Mouse (Mus musculus) gastrocnemius, postnatal 4 days (tissue): ENCODE results near the gene Mcrip2. TPM values are rescaled to one million over a fixed set of nuclear protein-coding genes. Genes with fewer than 3 reads are reported as not detected.

Source experiments
- DNase-seq, 2 experiments: peaks; one replicate each; pipeline ENCODE4 v3.0.0; 2021 to 2022; ENCODE audit warnings: low spot score in 2 of 2, mixed read lengths in 2 of 2
- long read RNA-seq, 2 experiments: library from polyadenylated mRNA; stranded (forward); transcript quantifications; one replicate each; pipeline ENCODE4 v2.0.0; 2021
- total RNA-seq, 2 experiments: library from RNA; stranded (reverse); gene quantifications; 2 replicates each; pipeline ENCODE4 v1.2.3; 2021

Gene Mcrip2
- total RNA-seq: 10 to 100 TPM; 46.1 to 48.6 TPM
- long read RNA-seq, experiment 1, transcript Mcrip2-201 (5 exons, 842 nt): major isoform, 15 of 20 reads
- long read RNA-seq, experiment 1, partial matches to known transcripts: 4 of 20 reads
- long read RNA-seq, experiment 1, other reads (novel, unspliced or antisense): 1 of 20 reads
- long read RNA-seq, experiment 2, transcript Mcrip2-201 (5 exons, 842 nt): major isoform, 14 of 19 reads
- long read RNA-seq, experiment 2, partial matches to known transcripts: 4 of 19 reads
- long read RNA-seq, experiment 2, other reads (novel, unspliced or antisense): 1 of 19 reads

DNA sequence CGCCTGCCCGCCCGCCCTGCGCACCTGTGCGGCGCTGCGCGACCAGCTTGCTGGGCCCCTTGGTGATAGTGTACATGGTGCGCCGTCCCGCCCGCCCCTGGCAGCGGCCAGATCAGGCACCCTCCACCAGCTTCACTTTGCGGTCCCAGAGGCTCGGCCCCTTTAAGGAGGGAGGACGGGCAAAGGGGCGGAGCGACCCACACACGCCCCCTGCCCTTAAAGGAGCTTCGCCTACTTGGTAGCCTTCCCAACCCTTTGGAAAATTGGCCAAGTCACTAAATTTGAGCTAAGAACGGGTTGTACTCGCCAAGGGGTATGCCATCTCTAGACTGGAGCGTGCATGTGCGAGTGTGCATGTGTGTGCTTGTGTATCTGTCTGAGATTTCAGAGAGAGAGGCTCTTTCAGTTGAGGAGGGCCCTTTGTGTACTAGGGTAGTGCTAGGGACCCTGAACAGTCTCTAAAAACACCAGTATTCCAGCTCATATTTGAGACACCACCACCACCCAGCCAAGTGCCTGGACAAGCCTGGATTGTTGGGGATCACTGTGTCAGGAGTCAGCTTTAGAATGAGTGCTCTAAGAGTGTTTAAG lies at the start of gene Mcrip2:
Gene Mcrip2 (minus strand): TSS at position 164 of the 591 bp plus-strand sequence.
- peak in 1 of 2 experiments; percentile 72 for DNase-seq

DNA sequence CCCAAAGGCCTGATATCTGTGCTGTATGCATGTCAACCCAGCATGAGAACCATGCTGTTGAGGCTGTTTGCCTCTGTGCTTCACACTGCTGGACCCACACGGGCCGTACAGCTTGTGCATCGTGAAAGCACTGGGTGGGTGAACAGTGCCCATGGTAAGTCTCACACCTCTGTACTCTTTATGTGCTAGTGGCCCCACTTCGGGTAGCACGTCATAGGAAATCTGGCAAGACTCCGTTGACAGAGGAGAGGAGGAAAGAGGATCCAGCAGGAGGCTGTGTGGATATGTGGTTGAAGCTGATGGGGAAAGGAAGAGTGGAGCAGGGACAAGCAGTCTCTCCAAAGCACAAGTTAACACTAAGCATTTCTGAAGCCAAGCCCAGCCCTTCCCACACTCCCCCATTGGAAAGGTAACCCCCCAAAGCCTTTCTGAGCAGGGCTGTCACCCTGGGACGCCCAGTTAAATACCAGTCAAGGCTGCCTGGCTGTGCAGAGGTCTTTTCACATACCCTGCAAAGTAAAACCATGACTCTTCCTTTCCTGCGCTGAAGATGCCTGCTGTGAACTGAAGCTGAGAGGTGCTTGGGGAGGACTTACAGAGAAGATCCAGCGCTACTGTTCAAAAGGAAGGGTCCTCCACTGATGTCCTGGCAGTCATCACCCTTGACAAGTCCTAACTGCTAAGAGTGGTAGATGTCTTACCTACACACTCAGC lies 49.6 kb upstream of the Mcrip2 start:
- no peak for DNase-seq

DNA sequence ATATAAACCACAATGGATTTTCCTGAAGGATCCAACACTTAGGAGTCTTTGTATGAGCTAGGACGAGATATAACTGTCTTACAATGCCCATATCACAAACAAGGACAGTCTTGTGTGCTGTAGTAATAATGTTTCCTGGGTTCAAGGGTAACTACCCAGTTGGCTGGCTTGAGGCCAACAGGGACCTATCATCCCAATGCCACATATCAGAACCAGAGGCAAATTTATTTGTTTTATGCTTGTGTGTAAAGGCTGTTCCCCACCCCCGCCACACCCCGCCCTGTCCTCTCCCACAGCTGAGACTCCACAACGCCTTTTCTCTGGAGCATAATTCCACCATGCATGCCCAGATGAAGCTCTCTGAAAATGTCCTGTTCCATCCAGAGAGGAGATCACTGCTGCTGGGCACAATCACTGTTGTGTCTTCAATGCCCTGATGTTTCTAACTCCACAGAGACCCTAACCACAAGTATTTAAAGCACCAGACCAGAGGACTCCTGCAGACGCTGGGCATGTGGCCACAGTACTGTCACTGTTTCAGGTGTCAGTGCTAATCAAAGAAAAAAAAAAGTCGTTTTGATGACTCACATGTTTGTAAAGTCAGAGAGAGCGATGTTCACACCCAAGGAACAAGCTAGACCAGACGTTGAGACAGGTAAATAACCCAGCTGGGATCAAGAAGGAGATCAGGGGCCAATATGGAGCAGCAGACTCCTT lies 48.5 kb upstream of the Mcrip2 start:
- DNase-seq: no peak

DNA sequence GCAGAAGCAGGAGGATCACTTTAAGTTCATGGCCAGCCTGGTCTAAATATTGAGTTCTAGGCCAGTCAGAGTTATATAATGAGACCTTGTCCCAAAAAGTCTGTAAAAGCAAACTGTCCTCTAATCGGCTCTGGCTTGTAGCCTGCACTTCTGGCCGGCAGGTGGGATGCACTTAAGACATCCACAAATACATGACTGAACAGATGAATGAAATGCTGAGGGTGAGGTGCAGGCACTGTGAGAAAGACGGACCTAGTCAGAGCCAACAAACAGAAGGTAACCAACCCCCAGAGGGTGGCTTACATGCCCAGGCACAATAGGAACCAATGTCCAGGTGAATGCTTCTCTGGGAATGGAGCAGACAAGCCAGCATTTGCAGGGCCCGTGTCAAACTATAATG lies 45.7 kb upstream of the Mcrip2 start:
- DNase-seq: no peak

DNA sequence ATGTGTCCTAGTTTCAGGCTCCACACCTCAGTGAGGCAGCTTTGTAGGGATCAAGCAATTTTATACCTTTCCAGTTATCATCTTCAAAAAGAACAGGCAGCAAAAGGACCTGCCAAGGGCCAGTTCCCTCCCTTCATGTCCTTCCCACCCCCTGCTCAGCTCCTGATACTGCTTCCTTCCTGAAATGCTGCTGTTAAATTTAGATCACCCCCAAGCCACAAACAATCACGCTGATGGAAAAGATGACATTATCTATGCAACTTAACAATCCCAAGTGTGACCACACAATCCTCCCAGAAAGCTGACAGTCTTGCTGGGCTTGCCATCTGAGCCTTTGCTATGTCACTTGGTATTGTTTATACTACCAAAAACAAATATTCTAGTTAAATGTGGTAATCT lies 45.3 kb upstream of the Mcrip2 start:
- DNase-seq: no peak

DNA sequence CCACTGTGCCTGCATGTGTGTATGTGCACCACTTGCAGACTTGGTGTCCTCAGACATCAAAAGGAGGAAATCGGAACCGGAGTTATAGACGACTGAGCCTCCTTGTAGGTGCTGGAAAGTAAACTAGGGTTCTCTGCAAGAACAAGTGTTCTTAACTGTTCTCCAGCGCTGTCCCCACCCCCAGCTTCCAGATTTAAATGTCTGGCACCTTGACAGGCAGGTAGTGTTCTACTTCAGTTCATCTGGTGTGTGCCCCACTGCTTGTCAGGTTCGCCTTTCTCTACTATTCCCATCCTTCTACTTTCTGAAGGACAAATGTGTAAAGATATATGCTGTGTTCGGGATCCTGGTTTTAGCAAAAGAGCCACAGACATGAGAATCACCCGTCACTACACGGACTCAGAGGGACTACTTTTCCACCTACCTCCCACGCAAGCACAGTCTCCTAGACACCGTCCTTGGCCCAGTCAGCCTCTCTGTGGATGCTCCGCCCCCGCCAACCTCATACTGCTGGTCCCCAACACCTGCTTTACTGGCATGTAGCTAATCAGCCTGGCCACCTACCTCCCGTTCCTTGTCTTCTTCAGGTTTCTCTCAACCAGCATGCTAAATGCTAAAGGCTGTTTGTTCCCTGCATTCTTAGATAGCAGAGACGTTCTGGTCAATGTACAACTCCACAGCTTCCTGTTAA lies 44.8 kb upstream of the Mcrip2 start:
- DNase-seq: no peak

DNA sequence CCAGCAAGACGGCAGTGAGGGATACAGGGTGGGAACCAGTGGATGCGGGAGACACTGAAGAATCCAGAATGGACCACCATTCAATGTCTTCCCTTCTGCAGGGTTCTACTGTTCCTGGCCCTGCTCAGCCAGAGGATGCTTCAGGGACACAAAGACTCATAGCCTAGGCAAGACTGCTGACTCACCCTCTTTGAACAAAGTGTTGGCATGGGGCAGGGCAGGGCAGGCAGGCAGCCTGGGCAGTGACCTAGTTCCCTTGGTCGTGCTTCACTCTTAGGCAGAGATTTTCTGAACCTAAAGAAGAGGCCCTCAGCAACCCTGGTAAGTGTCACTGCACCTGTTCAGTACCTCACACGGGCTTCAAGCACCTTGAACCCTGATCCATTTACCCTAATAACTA lies 43.3 kb upstream of the Mcrip2 start:
- no peak for DNase-seq

DNA sequence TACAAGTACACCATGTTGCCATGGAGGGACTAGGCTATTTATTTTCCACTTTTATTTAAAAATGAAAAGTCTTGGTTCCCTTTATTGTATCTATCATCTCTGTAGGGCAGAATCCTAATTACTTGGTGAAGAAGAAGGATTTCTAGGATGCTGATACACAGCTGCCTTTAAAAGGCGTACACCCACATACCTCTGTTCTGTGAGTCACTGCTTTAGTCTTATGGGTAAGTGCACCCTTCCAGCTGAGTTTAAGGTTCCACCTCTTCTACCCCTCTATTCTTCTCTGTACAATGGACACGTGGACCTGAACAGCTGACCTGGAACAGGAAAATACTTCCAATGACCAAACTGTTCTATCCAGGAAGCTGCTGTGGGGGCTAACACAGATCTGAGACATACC lies 39.1 kb upstream of the Mcrip2 start:
- DNase-seq: no peak

DNA sequence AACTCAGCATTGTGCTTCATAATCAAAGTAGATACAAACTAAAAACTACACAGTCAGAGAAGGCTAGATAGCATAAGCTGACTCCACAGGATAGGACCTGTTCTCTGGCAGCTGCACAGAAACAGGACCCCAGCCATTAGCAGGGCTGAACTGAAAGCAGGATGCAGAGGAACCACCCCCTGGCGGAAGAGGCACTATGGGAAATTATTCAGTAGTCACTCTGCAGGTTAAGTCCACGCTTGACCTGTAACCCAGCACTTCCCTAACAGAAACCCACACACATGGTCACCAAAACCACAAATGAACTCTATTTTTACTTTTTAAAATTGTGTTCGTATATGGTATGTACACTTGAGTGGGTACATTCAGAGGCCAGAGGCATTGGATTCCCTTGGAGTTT lies 34.5 kb upstream of the Mcrip2 start:
- DNase-seq: no peak

DNA sequence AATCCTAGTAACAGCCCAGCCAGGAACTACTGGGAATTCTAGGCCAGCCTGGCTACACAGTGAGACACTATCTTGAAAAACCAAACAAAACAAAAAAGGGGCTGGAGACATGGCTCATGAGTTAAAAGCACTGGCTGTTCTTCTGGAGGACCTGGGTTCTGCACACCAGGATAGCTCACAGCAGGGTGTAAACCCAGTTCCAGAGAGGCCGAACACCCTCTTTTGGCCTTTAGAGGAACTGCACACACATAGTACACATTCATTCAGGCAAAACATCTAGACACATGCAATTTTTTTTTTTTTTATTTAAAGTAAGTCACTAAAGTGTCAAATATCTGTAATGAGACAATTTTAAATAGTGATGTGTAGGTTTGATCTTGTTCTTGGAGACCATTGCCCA lies 31.6 kb upstream of the Mcrip2 start:
- no peak for DNase-seq

DNA sequence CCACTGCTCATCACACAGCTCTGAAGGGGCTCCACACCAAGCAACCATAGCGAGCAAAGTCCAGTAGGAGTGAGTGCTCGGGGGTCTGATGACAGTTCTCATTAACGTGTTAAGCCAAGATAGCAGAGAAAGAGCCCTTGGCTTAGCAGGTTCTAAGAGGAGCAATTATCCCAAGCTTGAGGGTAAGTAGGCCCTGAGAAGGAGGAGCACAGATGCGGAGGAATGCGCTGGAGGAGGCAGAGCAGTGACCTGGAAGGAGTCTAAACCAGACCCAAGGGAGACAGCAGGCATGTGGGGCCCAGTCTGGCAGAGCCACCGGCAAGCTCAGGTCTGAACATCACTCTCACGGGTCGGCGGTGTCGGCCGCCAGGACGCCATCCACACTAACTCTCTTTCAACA lies 27.3 kb upstream of the Mcrip2 start:
- no peak for DNase-seq

DNA sequence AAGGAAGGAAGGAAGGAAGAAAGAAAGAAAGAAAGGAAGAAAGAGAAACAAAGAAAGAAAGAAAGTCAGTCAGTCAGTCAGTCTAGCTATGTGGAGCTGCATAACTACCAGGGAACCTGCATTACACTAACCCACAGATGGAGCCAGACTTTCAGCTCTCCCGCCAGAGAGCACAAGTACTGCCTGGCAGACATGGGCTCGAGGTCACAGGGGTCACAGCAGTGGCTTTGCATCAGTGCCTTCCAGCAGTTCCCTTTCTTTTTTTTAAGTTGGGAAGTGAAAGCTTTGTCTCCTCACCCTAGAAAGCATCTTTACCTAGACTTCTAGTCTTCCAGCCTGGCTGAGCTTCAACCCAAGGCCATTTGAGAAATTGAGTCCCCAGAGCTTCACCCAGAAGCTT lies 26.9 kb upstream of the Mcrip2 start:
- no peak for DNase-seq

DNA sequence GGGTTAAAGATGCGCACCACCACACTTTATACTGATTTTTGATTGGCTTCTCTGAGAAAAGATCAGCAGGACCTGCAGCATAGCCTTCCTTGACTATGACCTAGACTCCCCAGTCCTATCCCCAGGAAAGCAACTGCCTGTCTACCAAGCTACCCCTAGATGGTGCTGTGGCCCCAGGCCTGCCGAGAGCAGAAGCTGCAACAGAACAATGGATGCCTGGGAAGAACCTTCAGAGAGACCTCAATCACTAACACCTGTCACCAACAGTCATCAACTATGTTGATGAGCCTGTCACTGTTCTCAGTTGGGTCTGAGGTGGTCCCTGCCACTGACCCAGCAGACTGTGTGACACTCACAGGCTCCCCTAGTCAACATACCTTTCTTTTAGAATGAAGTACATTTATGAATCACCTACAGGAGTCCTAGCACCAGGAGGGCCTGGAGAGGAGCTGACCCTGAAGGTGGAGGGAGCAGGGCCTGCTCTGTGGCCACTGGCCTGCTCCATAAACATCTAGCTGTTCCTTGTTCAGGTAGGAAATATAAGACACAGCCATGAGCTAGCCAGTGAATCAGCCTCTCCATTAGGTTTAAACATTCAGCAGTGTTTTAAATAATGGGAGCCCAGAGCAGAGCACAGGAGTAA lies 25.5 kb upstream of the Mcrip2 start:
- peak in 1 of 2 experiments; percentile 63 for DNase-seq

DNA sequence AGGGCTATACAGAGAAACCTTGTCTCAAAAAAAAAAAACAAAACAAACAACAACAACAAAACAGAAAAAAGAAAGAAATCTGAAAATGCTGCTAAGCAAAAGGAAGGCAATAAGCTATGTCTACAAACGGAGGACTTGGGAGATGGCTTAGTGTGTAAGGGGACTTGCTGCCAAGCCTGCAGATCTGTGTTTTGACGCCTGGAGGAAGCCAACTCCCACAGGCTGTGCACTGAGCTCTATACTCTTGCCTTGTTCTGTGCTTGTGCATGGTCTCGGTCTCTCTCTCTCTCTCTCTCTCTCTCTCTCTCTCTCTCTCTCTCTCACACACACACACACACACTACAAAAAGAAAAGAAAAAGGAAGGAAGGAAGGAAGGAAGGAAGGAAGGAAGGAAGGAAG lies 20.3 kb upstream of the Mcrip2 start:
- no peak for DNase-seq

DNA sequence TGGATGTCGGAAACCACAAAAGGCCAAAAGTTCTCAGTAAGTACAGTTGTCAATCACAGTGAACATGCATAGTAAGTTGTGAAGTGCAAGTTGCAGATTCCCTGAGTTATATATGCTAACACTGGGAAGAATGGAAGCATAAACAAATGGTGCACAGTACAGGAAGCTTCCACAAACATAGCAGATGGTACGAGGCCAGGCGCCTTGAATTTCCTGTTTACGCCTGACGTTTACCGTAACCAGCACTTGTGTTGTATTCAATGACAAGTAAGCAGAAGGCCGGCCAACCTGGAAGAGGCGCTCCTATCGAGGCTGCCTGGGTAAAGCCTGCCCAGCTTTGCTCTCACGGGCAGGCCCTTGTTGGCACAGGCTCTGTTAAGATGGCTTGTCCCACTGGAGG lies 18.9 kb upstream of the Mcrip2 start:
- no peak for DNase-seq

DNA sequence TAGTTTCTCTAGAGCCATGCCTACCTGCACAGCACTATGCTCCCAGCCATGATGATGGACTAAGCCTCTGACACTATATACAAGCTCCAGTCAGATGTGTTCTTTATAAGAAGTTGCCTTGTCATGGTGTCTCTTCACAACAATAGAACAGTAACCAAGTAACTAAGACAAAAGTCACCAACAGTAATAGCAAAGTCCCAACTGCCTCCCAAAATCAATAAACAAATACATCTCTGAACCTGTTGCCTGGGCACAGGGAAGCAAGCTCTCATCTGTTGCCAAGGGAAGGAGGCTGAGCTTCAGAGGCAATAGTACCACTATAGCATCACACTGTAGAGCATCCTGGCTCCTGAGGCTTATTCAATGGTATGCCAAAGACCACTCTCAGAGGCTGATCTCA lies 18.2 kb upstream of the Mcrip2 start:
- DNase-seq: no peak

DNA sequence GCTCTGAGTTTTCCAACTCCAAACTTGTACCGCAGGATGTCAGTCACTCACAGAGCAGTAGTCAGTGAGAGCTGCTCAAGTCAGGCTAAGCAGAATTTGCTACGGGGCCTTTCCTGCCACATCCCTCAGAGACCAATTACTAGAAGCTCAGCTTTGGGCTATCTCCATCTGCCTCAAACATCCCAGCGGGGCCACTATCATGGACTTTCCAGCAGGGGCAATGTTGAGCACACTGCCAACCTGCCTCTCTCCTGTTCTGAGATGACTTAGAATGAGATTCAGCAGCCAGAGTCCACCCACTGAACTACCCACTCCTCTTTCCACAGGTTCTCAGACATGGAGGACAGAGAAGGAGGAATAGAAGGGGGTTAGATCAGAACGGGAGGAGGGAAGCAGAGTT lies 17.1 kb upstream of the Mcrip2 start:
- DNase-seq: no peak

DNA sequence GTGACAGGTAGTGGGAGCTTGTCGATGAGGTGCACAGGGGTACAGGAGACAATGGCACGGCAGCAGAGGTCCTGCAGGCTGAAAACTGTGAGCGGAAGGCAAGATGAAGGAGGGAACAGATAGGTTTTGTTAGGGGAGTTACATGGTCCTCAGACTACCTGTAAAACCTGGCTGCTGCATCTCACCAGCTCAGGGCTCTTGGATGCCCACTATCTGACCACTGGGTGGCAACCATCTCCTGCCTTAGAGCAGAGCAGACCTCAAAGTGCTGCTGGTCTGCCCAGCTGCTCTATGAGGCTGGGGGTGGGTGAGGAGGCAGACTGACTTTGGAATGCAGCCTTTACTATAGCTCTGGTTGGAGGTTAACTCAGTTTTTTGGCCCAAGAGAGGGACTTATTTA lies 15.3 kb upstream of the Mcrip2 start:
- DNase-seq: no peak

DNA sequence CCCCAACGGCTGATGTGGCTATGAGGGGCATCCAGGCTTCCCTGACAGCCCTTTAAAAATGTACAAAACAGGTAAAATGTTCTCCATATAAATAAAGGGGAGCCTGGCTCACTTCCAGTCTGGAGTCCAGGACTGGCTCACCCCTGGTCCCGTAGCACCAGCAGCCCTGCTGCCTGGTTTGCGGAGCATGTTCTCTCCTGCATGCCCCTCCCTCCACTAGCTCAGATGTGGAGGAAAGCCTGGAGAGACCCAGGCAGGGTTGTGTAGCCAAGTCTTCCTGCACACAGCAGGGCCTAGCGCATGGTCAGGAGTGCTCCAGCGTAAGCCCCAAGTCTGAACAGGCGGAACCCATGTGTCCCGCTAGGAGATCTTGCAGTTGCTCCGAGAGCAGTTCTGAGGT lies 14.7 kb upstream of the Mcrip2 start:
- no peak for DNase-seq

DNA sequence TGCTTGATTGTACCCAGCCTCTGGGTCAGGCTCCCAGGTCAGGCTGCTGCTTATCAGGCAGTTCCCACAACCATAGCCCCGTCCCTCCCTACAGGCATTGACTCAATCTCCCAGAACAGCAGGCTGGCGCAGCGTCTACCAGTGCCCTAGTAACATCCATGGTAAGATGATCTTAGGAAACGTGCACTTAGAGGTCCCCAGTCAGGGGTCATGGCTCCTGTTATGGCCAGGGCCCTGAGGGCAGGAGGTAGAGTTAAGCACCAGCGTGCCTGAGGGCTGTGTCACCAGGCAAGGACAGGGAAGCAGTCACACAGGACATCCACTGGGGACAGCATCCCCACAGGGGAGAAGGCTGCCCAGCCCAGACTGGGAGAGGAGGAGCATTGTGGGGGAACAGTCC lies 13.7 kb upstream of the Mcrip2 start:
- DNase-seq: no peak

DNA sequence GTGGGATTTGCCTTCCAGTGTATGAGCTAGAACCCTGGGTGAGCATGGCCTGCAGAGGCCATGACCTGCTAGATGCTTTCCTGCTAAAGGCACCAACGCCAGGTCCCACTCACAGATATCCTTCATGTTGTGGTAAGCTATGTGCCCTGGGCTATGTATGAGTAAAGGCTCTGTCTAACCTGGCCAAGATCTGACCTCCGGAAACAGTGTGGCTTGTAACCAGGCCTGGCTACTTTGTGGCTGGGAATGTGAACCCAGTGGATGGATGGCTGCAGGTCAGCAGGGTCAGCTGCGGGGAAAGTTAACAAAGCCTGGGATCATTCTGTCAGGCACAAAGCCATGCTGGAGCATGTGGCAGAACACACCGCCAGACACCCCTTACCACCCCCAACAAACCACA lies 13.1 kb upstream of the Mcrip2 start:
- DNase-seq: no peak
